Mouse (Mus musculus) fibroblast of lung, adult 2 months (primary cell): Measurements from ENCODE around the gene Cyp2b13.
"Not testable (repeated sequence)": the region's sequence is repeated elsewhere in the genome, so short reads cannot be mapped to it uniquely, and the experiment has no call there.

Experiments used
- DNase-seq: peaks from one replicate; pipeline ENCODE4 v3.0.0-alpha.2; 2011; ENCODE audit warnings: low read depth

Cyp2b13 gene

DNA sequence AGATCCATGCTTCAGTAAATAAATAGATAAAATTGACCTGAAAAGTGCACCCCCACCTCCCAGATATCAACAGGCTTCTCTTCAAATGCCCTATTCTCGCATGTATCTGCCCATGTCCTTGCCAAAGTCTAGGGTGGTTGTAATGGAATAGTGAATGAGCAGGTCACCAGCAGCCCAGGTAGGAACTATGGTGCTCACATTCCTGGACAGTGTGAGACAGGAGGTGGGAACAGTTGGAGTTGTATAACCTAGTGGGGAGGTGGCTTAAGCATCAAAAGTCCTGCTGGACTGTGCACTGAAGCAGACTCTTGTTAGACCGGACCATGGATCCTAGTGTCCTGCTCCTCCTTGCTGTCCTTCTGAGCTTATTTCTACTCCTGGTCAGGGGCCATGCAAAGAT lies at the start of gene Cyp2b13:
Gene Cyp2b13, plus strand, starts transcription at position 301 of the 400 bp plus-strand sequence.
- DNase-seq: not testable (repeated sequence)

- not testable (repeated sequence) for DNase-seq
These were observed 41.4 kb upstream of the Cyp2b13 start for GRCm38 (mm10) chr7:26019814-26020332.

DNA sequence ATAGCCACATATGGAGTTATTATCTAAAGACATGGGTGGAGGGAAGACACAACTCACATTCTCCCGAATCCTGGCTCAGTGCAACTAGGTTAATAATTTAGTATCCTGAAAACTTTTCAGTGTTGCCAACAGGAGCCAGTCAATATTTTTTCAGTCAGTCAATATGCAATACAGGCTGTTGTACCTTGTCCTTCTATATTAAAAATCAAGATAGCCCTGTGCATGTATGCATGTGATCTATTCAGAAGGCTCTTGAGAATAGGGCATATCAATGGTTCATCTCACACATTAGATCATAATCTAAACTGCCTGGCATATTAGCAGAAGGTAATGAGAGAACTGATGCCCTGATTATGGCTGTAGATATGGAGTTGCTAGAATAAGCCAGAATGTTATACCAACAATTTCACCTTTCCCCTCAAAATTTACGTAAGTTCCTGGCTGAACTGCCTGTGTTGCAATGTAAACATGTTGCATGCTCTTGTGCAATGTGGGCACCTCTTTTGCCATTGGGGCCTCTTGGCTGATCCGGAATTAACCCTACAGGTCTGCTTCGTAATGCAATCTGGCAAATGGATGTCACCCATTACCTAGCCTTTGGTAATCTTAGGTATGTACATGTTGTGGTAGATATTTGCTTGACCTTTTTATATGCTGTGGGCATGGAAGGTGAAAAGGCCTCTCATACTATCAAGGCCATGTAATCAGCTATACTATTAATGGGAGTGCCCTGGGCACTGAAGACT lies 6.2 kb upstream of the Cyp2b13 start:
- DNase-seq: not testable (repeated sequence)

DNA sequence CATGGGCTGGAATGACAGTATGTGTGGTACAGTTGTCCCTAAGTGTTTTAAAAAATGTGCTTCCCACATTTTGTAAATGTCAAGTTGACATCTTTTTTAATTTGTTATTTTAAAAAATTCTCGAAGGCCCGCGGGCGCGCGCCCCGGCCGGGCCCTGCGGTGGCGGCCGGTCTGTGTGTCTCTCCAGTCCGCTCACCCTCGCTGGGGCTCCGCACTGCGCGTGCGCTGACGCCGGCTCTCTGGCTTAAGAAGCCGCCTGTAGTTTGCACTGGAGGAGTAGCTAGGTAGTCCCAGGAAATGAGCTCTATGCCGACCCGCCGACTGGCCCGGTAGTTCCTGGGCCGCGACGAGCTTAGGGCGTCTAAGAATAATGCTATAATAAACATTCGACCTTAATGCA lies 10.4 kb downstream of the Cyp2b13 start:
- not testable (repeated sequence) for DNase-seq

GRCm38 (mm10) chr7:26082595-26082994 lies 21.3 kb downstream of the Cyp2b13 start:
- no peak for DNase-seq

DNA sequence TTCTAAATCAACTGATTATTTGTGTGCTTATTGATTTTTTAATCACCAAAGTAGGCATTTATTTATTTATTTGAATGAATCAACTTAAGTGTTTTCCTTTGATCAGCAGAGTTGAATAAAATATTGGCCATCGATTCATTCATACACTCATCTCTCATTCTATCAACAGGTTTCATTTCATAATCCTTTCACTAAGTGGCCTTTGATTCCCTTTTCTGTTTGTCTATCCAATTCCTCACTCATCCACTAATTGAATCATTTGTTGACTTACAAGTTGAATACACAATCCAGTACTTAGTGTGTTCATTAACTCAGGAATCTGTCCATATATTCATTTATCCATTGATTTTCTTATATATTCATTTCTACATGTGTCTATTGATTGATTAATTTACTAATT lies 26.1 kb downstream of the Cyp2b13 start:
- no peak for DNase-seq

DNA sequence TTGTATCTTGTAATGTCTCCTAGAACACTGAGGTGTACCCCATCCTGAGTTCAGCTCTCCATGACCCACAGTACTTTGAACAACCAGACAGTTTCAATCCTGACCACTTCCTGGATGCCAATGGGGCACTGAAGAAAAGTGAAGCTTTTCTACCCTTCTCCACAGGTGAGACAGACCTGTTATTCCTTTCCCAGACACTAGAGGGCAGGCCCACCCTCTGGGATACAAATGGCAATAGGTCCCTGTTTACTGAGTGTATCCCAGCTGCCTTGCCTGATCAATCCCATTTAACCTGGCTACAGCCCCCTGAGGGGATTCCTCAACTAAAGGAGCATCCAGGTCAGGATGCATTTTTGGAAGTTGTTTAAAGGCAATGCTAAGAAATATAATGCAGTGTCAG lies 27.3 kb downstream of the Cyp2b13 start:
- not testable (repeated sequence) for DNase-seq

DNA sequence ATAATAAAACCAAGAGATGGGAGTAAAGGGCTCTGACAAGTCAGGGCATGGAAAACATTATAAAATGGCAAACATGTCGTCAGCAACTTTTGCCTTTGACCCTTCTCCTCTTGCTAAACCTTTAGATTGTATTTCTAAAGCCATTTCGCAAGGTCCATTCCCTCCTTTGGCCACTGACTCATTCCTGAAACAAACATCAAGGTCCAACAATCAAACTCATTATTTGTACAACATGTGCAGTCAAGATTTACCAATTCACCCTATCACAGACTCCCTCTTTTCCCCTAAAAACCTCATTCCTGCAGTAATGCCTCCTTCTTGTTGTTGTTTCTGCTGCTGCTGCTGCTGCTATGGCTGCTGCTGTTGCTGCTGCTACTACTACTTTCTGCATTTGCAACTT lies 78.3 kb downstream of the Cyp2b13 start:
- not testable (repeated sequence) for DNase-seq

DNA sequence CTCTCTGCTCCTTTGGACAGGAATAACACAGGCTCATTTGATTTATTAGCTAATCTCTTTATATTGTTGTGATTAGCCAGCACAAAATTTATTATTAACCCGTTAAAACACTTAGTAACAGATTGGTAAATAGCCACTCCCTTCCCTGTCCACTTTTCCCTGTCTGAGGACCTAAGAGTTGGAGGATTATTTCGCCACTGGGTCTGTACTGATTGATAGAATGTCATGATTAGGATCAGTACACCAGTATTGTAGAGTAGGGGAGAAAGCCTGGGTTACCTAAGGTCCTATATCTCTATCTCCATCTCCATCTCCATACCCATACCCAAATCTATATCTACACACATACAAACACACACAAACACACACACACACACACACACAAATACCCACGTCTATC lies 82.4 kb downstream of the Cyp2b13 start:
- DNase-seq: not testable (repeated sequence)
